Comparison of ENCODE assay signal across 8 mouse cellular contexts in genomic region chr14:76556852-76557208, GRCm38 (mm10). TPM values are rescaled to one million over a fixed set of nuclear protein-coding genes. Genes with fewer than 3 reads are reported as not detected.
DNase-seq lines count a peak whose midpoint lies in the region; ATAC-seq and TF ChIP-seq lines count a peak whose summit lies in the region.

Gene Serp2, minus strand, starts transcription at chr14:76556889.

- 8% methylated on average over 17 of the region's 17 CpGs for WGBS in kidney, embryonic 16.5 days
- 10% methylated on average over 17 of the region's 17 CpGs for WGBS in embryonic facial prominence, embryonic 10.5 days
- WGBS in hindbrain, postnatal 0 days, result 9% methylated on average over 17 of the region's 17 CpGs
- 9% methylated on average over 17 of the region's 17 CpGs for WGBS in midbrain, embryonic 11.5 days

- peak within 1 kb of the TSS; percentile 81 for H3K9ac ChIP-seq in kidney, embryonic 16.5 days (replicated peaks; ENCODE audit: low read length)
- peak within 1 kb of the TSS; percentile 65 for H3K9ac ChIP-seq in hindbrain, postnatal 0 days (replicated peaks; ENCODE audit: low read length)
- peak within 1 kb of the TSS; percentile 86 for H3K9ac ChIP-seq in midbrain, embryonic 11.5 days (ENCODE audit: low read length)

- peaks cover 30% of the 10 kb centered on the region; the same call in 1 of the 2 replicates for H3K4me1 ChIP-seq in kidney, embryonic 16.5 days (ENCODE audit: insufficient read depth, low read length)
- peaks cover 44% of the 10 kb centered on the region for H3K4me1 ChIP-seq in embryonic facial prominence, embryonic 10.5 days
- H3K4me1 ChIP-seq in hindbrain, postnatal 0 days (ENCODE audit: insufficient read depth, low read length), result peaks cover 6% of the 10 kb centered on the region; the same call in 1 of the 2 replicates
- H3K4me1 ChIP-seq in midbrain, embryonic 11.5 days (ENCODE audit: control insufficient read depth, insufficient read depth, low read length), result peaks cover 7% of the 10 kb centered on the region; the same call in 1 of the 2 replicates

- peak; percentile 46 for ATAC-seq in kidney, embryonic 16.5 days (ENCODE audit: low FRiP score, low TSS enrichment)
- ATAC-seq in hindbrain, postnatal 0 days, result no peak; the same call in 1 of the 2 replicates
- no peak for ATAC-seq in midbrain, embryonic 11.5 days (ENCODE audit: low FRiP score)

- no peaks in the 10 kb centered on the region for H3K9me3 ChIP-seq in kidney, embryonic 16.5 days (ENCODE audit: low read length)
- H3K9me3 ChIP-seq in embryonic facial prominence, embryonic 10.5 days, result no peaks in the 10 kb centered on the region
- no peaks in the 10 kb centered on the region for H3K9me3 ChIP-seq in hindbrain, postnatal 0 days (ENCODE audit: low read length)
- H3K9me3 ChIP-seq in midbrain, embryonic 11.5 days (ENCODE audit: control insufficient read depth, low read length), result no peaks in the 10 kb centered on the region

- H3K4me3 ChIP-seq in kidney, embryonic 16.5 days (ENCODE audit: low read length), result peak within 1 kb of the TSS; percentile 64
- H3K4me3 ChIP-seq in embryonic facial prominence, embryonic 10.5 days, result peak within 1 kb of the TSS; percentile 78
- H3K4me3 ChIP-seq in hindbrain, postnatal 0 days (ENCODE audit: low read length), result peak within 1 kb of the TSS; percentile 45
- peak within 1 kb of the TSS; percentile 71 for H3K4me3 ChIP-seq in midbrain, embryonic 11.5 days (ENCODE audit: low read depth, low read length)

- DNase-seq in kidney, postnatal 36 days, result no peak
- DNase-seq in embryonic facial prominence, embryonic 10.5 days (ENCODE audit: low spot score), result no peak
- DNase-seq in hindbrain, postnatal 0 days (ENCODE audit: low spot score), result peak; percentile 12
- DNase-seq in midbrain, embryonic 11.5 days (ENCODE audit: low spot score, missing footprints), result no peak
- DNase-seq in natural killer cell, adult 2 months (ENCODE audit: low spot score in 2 of 2), result no peak
- no peak for DNase-seq in adrenal gland, postnatal 25 days
- no peak for DNase-seq in cerebellum, postnatal 25 days

- no peaks in the 10 kb centered on the region for H3K36me3 ChIP-seq in kidney, embryonic 16.5 days (ENCODE audit: insufficient read depth, low read length)
- H3K36me3 ChIP-seq in embryonic facial prominence, embryonic 10.5 days (replicated peaks), result no peaks in the 10 kb centered on the region
- H3K36me3 ChIP-seq in hindbrain, postnatal 0 days (ENCODE audit: insufficient read depth, low read length), result no peaks in the 10 kb centered on the region
- no peaks in the 10 kb centered on the region for H3K36me3 ChIP-seq in midbrain, embryonic 11.5 days (ENCODE audit: control insufficient read depth, insufficient read depth, low read length)

- H3K4me2 ChIP-seq in kidney, embryonic 16.5 days (replicated peaks; ENCODE audit: low read depth, low read length), result peak within 1 kb of the TSS; percentile 96
- peak within 1 kb of the TSS; percentile 79 for H3K4me2 ChIP-seq in hindbrain, postnatal 0 days (ENCODE audit: low read depth, low read length)
- peak within 1 kb of the TSS; percentile 93 for H3K4me2 ChIP-seq in midbrain, embryonic 11.5 days

- no peaks in the 10 kb centered on the region for H3K27me3 ChIP-seq in kidney, embryonic 16.5 days (ENCODE audit: insufficient read depth, low read length)
- H3K27me3 ChIP-seq in embryonic facial prominence, embryonic 10.5 days (replicated peaks; ENCODE audit: low read depth, poor library complexity, severe bottlenecking), result peaks cover 18% of the 10 kb centered on the region
- H3K27me3 ChIP-seq in hindbrain, postnatal 0 days (ENCODE audit: insufficient read depth, low read length), result no peaks in the 10 kb centered on the region
- H3K27me3 ChIP-seq in midbrain, embryonic 11.5 days (ENCODE audit: control insufficient read depth, insufficient read depth, low read length), result no peaks in the 10 kb centered on the region; the same call in 1 of the 2 replicates

- TF ChIP-seq CTCF in hindbrain, postnatal 0 days (IDR thresholded peaks at IDR 0.05; ENCODE audit: low read depth), result no peak

- H3K27ac ChIP-seq in kidney, embryonic 16.5 days (ENCODE audit: low read length), result peak within 1 kb of the TSS; percentile 70
- peak within 1 kb of the TSS; percentile 92 for H3K27ac ChIP-seq in embryonic facial prominence, embryonic 10.5 days (replicated peaks)
- peak within 1 kb of the TSS; percentile 93 for H3K27ac ChIP-seq in hindbrain, postnatal 0 days
- peak within 1 kb of the TSS; percentile 40; the same call in 1 of the 2 replicates for H3K27ac ChIP-seq in midbrain, embryonic 11.5 days (ENCODE audit: low read depth, low read length)

RNA-seq across cellular contexts. Expression of gene Serp2, which starts in this region (rescaled TPM):
- polyA plus RNA-seq in kidney, embryonic 16.5 days (2015; fragmentation: Nextera tagmentation; extraction: Ambion mirVana), result 10.0 and 12.2 TPM in 2 replicates
- 18.9 and 21.6 TPM in 2 replicates for polyA plus RNA-seq in embryonic facial prominence, embryonic 10.5 days (2016; fragmentation: Nextera tagmentation; extraction: Ambion mirVana)
- 125 and 187 TPM in 2 replicates for total RNA-seq in hindbrain, postnatal 0 days (2014; rRNA removed)
- 243 and 245 TPM in 2 replicates for polyA plus RNA-seq in hindbrain, postnatal 0 days (2015; fragmentation: Nextera tagmentation; extraction: Ambion mirVana)
- polyA plus RNA-seq in midbrain, embryonic 11.5 days (2014; fragmentation: Nextera tagmentation; extraction: Ambion mirVana), result 45.5 and 47.3 TPM in 2 replicates
- 4.9 and 5.8 TPM in 2 replicates for total RNA-seq in adrenal gland, postnatal 25 days (2021)

Comparison
In these comparisons a context has a peak if more than half of its experiments do, and no peak if none do; other contexts are left out.
1. RNA of gene Serp2 (total RNA-seq): 125 to 187 TPM in hindbrain, postnatal 0 days; 4.9 to 5.8 TPM in adrenal gland, postnatal 25 days; every median in the first group is over 10 times any median in the second.
2. H3K27ac ChIP-seq: peak in every context shown above with its lines; median percentile 93 in hindbrain, postnatal 0 days; 92 in embryonic facial prominence, embryonic 10.5 days; 70 in kidney, embryonic 16.5 days; 40 in midbrain, embryonic 11.5 days.
3. Peak in every context shown above with its lines, with median percentiles within 50 percentile points of each other: H3K4me2 ChIP-seq, H3K4me3 ChIP-seq and H3K9ac ChIP-seq.